Mouse (Mus musculus) embryo, embryonic 10 days (tissue): ENCODE results near the gene Bbs10.

ENCODE experiments used
- DNase-seq: peaks from one replicate; pipeline ENCODE4 v3.0.0-alpha.2; 2015; ENCODE audit warnings: low spot score

Bbs10 gene

DNA sequence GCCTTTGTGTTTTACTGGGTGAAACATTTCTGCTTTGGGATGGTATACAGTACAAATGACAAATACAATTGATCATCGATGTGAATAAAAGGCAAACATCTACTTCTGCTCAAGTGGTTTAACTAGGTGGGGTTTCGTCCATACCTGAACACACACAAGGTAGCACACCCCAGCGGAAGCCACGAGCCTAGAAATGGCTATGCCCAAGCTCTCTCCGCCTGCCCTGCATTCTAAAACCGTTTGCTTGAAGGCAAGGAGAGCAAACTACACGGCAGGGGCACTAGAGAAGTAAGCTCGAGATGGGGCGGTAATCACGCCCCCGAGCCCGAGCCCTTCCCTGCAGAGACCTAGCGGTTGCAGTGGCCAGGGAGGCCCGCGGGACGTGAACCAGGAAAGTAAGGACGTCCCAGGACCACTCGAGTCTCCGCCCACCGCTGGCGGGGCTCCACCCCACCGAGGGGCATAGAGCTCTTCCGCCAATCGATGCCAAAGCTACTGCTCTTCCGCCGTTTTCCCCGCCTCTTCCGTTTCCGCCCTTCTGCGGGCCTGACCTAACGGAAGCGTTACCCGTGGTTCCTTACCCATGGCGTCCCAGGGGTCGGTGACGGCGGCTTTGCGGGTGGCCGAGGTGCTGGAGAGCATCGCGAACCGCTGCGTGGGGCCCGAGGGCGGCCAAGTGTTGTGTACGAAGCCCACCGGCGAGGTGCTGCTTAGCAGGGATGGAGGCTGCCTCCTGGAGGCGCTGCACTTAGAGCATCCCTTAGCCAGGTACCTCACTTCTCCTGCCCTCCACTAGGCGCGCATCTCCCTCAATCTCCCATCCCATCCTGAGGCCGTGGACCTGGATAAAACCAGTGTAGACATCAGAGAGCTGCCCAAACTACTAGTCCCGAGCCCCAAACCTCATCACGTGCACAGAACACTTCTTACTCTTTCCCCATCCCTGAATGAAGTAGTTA is at the start of gene Bbs10:
TSS of gene Bbs10 (plus strand) at position 540 of the 959 bp plus-strand sequence.
- peak; percentile 99 for DNase-seq

DNA sequence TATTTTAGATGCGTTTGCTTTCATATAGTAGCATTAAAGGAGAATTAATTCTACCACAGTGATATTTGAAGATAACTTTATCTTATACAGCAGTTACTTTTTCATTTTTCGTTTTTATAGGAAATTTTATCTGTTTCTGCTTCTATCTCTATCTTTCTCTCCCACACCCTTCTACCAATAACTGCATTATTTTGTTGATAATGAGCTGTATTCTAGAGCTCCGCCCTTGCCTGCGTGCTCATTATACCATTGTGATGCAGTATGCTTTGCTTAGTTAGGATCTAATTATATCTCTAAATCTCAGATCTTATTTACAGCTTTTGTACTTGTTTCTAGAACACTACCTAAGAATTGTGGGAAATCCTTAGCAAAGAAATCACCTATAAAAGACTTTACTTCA is 48.3 kb upstream of the Bbs10 start:
- no peak for DNase-seq

DNA sequence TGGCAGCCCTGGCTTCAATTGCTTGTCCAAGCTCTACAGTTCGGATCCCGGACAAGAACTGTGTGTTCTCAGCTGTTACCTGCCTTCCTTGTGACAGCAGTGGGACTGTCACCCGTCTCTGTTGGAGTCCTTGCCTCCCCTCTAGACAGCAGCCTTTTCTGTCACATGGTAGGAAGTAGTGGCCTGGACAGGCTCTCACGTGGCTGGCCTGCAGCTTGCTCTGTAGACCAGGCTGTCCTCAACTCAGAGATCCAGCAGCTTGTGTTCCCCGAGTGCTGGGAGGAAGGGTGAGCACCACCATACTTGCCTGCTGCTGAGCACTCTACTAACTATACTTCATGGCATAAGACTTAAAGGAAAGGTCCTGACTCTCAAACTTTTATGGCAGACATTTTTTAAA is 46.8 kb upstream of the Bbs10 start:
- DNase-seq: no peak

DNA sequence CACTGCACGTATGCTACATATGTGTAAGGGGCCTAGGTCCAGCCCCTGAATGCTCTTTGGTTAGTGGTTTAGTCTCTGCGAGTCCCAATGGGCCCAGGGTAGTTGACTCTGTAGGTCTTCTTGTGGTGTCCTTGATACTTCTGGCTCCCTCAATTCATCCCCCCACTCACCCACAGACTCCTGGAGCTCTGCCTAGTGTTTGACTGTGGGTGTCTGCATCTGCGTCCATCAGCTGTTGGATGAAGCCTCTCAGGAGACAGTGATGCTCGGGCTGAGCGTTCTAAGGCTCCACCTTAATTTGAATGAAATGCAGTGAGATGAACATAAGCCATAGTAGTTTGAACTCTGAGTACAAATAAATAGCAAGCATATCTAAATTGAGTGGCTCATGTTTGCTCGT is 43.3 kb upstream of the Bbs10 start:
- DNase-seq: no peak

DNA sequence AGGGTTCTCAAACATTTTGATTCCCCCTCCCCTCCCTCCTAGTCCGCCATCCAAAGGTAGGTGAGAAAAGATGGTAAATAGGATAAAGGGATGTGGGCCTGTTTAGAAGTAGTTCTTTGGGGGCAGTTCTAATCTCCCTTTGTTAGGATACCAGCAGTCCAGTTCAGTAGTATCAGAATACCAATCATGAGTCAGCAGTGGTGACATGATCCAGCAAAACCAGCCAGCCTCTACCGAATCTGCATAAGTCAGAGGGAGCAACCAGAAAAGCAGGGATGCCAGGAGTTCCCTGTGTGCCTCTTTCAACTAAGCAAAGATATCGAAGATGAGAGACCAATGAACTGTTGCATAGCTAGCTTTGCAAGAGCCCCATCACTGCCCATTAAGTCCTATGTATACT is 42.3 kb upstream of the Bbs10 start:
- DNase-seq: no peak

DNA sequence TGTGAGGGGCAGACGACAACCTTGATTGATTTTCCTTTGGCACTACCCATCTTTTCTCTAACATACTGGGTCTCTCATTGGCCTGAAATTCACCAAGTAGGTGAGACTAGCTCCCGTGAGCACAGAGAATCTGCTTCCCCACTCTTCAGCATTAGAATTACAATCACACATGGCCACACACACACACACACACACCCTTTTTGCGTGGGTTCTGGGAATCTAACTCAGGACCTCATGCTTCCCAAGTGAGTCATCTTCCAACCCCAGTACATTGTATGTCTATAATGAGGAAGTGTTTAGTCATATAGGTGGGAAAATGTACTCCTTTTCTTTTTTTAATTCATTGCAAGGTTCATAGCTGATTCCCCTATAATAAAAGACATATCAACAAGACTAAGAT is 41.1 kb upstream of the Bbs10 start:
- no peak for DNase-seq

DNA sequence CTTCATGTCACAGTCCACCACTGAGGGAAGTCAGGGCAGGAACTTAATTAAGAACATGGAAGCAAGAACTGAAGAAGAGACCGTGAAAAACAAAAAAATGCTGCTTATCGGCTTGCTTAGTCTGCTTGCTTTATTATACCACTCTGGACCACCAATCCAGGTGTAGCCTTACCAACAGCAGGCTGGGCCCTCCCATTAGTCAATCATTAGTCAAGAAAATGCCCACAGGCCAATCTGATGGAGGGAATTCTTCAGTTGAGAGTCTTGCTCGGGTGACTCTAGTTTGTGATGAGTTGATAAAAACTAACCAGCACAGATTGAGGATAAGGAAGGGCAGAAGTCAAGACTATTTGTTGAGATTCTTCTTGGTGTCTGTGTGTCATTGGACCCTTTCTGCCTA is 40.2 kb upstream of the Bbs10 start:
- no peak for DNase-seq

DNA sequence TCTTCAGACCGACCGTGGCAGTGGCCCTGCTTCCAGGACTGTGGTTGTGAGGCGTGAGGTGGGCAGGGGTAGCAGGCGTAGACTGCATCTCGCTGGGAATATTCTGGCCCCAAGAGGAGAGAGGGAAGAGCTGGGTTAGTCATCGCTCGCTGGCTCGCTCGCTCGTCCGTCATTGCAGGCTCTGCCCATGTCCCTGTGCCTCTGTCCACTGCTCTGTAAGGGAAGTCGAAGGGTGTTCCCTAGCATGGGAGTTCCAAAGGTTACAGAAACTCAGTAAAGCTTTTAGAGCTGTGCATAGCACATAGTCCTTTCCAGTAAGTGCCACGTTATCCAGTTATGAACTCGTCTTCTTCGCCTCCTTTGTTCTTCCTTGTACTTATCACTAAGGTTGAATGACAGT is 26.8 kb upstream of the Bbs10 start:
- no peak for DNase-seq

DNA sequence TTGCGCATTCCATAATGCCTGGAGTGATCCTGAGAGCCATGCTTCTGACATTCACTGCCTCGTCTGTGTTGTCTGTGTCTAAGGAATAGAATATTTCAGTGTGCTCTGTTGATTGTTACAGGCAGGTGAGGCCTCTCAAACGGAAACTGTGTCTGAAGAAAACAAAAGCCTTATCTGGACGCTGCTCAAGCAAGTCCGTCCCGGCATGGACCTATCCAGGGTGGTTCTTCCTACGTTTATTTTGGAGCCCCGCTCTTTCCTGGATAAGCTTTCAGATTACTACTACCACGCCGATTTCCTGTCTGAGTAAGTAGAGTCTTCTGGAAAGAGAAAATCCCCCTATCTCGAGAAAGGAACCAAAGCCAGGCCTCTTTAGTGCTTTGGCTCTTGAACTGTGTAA is 25.6 kb upstream of the Bbs10 start:
- DNase-seq: no peak

DNA sequence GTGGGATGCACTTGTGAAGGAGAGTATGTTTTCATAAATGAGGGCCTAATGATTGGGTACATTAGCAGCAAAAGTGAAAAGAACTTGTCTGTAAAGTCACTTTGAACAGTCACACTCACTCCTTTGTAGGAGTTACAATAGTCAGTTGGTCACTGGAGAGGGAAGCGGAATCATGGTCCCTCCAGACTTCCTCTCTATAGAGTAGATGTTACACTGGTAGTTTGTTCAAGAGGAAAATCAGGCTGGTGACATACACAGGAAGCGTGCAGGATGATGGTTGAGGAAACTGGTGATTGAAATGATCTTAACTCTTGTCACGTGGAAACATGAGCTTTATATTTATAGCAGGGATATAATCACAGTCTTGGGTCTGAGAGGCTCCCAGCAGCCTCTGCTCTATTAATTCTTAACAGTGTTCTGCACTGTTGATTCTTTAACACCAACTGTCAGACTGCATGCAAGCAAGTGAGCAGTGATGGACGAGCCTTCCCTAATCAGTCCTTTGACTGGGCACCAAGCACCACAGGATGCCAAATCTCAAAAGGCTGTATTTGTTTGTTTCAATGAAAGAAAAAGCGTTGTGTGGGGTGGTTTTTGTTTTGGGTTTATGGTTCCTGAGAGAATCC is 24.9 kb upstream of the Bbs10 start:
- DNase-seq: peak; percentile 45

DNA sequence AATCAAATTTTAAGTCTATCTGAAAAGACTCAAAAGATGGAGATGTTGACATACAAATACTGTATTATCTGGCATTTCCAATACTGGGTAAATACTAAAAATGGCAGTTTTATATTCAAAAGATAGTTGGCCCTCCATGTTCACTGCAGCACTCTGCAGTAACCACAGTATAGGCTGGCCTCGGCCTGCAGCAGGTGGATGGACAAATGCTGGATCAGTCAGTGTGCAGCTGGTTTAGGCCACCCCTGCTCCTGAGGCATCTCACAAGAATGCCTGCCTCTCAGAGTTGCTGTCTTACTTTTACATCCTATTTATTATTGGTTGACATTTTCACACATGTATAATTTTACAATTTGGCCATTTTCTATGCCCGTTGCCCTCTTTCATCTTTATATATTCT is 22.7 kb upstream of the Bbs10 start:
- DNase-seq: no peak

DNA sequence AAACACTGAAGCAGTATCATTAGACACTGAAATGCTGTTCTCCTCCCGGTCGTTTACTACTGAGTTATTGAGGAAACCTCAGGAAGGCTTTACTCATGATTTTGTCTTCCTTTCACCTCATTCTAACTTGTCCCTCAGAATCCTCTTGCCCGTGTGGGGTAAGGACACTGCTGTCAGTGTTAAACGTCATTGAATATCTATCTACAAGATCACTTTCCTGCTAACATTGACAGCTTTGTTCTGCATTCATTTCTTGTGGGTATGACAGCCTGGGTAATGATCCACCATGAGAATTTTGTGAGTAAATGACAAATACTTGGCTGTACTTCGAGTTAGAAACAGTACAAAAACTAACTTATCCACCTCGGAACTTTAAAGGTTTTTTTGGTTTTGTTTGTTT is 848 bp upstream of the Bbs10 start:
- no peak for DNase-seq

DNA sequence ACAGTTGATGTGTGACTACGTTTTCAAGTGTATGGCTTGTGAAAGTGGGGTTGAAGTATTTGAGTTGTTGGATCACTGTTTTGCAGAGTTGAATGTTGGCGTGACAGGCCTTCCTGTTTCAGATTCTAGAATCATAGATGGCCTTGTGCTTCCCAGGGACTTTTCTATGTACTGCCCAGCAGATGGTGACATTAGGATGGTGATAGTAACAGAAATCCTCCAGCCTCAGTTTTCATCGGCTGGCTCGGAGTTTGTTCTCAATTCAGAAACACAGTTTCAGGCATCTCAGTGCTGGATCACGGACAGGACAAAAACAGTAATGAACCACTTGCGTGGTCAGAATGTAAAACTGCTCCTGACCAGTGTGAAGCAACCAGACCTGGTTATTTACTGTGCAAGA is 1.1 kb downstream of the Bbs10 start:
- DNase-seq: no peak

DNA sequence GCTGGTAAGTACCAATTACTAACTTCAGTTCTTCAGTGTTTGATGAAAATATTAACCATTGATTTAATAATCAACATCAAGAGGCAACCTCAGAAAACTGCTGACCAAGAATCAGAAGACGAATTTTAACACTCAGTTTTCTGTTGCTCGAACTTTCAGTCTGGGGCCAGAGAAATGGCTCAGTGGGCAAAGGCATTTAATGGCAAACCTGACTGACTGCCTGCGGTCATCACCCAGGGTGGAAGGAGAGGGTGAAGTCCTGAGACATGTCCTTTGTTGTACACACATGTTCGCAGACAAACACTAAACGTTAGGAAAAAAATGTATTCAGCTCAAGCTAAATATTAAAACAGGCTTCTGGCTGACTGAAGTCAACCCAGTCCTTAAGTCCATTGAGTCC is 2.6 kb downstream of the Bbs10 start:
- DNase-seq: no peak

DNA sequence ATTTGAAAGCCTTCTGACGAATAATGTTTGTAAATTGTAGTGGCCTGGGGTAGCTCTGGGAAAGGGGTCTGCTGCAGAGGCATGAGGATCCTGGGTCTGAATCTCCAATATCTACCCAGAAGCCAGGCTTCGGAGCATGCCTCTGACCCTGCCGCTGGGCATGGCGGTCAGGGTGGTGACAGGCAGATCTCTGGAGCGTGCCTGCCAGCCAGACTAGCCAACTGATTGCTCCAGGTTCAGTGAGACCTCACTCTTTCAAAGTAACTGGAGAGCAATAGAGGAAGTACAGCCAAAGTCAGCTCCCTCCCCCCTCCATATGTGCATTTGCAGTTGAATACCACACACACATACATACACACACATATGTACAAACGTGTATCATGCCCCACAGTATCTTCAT is 4.0 kb downstream of the Bbs10 start:
- no peak for DNase-seq

DNA sequence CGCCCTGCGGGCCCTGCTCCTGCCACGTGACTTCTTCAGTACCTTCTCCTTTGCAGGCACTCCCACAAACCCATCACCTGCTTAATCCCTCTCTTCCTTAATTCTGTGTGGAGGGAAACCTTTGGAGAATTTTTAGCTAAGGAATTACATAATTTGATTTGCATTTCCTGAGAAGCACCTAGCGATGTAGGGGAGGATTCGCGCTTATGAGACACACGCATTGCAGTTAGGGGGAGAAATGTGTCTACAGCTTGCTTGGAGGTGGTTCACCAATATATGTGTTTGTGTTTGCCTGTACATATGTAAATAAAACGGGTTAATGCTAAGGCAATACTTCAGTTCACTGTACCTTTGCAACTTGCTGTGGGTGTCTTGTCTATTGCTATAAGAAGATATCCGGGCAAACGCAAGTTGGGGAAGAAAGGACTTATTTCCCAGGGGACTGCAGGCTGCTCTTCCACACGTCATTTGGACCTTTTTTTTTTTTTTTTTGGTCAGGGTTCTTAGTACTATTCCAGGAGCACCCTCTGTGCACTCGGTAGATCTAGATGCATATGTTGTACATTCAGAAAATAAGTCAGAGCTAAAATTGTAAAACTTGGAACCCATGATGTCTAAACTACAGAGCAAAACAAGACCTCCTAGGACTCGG is 10.5 kb downstream of the Bbs10 start:
- no peak for DNase-seq

DNA sequence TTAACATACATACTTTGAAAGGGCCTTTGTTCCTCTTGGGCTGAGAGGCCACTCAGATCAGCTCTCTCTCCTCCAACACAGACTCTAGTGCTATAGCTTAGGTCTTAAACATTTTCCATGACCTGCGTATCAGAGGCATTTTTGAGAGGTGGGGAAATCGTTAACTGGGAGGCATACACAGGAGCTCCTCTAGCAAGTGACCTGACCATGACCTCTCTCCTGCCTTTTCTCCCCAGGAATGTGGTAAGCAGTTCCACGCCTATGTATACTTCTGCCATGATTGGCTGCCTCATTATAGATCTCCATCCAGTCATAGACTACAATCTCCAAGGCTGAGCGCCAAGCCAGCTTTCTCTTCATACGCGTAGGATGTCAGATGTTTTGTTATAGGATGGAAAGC is 14.8 kb downstream of the Bbs10 start:
- peak; percentile 20 for DNase-seq

DNA sequence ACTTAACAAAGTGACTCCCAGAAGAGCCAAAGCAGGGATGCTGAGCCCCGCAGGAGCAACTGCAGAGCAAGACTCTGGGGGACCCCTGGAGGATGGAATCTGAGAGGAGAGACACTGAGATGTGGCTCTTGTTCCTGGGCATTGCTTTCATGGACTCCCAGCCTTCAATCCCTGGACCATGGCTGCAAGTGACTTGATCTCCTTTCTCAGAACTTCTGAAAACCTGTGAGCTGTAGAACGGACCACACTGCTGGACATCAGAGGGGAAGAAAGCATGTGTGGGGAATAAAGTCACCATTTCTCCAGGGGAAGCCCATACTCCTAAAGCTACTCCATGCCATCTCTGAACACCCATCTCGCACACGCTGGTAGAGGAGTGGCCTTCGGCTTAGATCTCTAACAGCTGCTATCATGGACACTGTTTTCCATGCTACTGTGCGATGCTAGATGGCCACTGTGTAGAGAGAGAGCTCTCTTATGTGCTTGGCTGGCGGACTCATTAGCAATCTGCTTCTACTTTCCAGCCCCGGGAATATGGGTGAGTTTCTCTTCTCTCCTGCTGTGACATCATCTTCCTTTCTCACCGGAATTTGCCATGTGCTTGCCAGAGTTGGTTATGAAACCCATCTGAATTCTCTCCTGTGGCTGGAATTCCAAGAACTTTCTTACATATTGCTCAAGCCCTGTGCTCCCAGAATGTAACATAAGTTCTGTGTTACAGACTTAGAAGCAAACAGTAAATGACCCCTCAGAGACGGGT is 16.3 kb downstream of the Bbs10 start:
- no peak for DNase-seq

DNA sequence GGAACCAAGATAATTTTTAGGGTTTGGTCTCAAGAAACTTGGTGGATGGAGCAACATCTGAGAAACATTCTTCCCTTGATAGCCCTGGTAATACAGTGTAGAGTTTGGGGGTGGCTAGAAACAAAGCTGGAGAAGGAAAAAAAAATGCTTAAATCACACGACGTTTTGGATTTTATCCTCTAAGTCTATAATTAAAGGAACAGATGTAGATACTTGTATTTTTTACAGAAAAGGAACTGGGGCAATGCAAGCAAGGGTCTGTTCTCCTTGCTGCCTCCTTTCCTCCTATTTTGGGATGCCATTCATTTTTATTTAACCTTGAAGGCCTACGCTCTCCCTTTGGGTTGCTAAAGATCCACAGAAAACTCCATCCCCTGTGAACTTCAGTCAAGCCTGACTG is 17.5 kb downstream of the Bbs10 start:
- DNase-seq: no peak

DNA sequence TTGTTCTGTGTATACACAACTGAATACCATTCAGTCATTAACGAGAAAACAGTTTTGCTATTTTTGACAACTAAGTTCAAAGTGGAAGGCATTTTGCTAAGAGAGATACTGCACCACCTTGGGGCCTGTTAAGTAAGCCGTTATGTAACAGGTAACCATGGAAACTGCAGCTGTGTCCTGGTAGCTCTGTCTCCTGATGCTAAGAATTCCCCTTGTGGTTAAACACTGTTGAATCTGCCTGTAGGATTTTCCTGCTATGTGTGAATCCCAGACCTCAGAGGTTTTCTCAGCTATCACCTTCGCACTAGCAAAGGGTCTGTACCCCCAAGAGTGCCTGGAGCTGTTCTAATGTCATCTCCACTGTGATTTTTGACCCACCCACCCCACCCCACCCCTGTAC is 19.5 kb downstream of the Bbs10 start:
- no peak for DNase-seq

DNA sequence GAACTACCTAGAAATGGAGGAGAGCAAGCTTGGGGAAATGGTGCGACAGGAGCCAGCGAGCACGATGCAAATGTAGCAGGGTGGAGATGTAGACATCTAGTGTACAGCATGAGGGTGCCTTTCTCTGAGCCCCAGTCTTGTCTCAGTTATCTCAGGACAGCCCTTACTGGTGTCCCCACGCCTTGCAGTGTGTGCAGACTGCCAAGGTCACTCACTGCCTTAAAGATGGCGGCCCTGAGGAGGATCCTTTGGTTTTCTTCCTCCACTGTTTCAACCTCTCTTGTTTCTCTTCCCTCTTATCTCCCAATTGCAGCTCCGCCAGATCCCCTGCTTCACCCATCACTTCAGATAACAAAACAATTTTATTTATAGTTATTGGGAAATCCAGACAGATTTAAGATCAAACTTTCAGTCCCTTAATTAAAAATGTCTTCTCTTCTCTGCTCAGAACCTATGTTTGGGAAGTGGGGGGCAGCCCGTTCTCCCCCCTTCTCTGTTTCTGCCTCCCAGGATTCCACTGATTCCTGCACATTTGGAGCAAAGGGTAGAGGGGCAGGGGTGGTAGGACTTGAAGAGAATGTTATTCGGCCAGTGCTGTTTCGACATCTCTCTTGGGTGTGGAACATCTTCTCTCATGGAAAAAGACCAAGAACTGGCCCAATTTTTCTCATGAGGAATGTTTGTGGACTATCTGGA is 20.5 kb downstream of the Bbs10 start:
- DNase-seq: no peak

DNA sequence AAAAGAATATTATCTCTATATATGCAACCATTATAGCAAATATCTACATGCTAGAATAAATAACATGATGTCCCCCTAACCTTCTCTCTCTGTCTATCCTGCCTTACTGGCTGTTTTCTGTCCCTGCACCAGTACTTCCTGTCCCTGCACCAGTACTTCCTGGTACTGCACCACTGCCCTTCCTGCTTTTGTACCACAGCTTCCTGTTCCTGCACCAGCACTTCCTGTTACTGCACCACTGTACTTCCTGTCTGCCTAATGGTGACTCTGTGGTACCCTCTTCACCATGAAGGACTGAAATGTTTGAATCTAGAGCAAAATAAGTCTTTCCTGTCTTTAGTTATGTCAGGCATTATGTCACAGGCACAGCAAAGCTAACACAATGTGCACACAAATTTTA is 22.1 kb downstream of the Bbs10 start:
- DNase-seq: no peak
